Mouse (Mus musculus) kidney, postnatal 25 days (tissue): ENCODE measurements around the gene Vwa3b.
A peak's percentile ranks its signal among the peaks of the same experiment; 100 is the strongest.

Experiments
- DNase-seq, 2 experiments: peaks; one replicate each; pipeline ENCODE4 v3.0.0; 2021; ENCODE audit warnings: mixed read lengths in 2 of 2

Gene Vwa3b

DNA sequence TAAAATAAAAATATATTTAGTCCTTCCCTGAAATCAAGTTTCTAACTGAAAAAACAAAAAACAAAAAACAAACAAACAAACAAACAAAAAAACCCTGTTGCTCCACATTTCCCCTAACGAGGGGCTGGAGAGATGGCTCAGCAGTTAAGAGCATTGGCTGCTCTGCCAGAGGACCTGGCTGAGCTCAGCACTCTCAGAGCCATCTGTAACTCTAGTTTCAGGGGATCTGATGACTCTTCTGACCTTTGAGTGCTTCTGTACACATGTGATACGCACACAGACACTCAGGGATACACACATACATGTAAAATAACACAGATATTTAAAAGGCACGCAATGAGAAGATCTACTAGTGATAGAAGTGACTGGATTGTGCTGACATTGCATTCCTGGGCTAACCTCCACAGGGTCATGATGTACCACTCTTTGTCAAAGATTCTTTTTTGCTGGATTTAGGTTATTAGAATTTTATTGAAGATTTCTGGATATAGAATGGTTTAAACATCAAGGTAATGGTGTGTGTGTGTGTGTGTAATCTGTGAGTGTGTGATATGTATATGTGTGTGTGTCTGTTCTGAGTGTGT lies 14.7 kb upstream of the Vwa3b start:
- no peak for DNase-seq

DNA sequence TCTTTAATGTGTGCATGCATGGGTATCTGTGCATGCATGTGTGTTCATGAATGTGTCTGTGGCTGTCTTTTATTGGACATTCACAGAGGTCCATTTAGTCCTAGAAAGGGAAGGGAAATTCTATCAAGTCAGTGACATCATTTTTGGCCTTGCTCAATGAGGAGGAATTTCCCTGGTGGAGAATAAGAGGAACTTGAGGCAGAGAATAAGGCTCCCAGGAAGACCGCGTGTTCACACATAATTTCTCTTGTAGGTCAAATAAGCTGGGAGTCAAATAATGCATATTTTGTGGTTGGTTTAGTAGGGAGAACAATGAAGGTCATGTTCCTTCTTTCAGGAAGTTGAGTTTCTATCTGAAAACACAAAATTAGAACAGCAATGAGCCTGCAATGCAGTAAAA lies 13.4 kb upstream of the Vwa3b start:
- DNase-seq, result no peak

DNA sequence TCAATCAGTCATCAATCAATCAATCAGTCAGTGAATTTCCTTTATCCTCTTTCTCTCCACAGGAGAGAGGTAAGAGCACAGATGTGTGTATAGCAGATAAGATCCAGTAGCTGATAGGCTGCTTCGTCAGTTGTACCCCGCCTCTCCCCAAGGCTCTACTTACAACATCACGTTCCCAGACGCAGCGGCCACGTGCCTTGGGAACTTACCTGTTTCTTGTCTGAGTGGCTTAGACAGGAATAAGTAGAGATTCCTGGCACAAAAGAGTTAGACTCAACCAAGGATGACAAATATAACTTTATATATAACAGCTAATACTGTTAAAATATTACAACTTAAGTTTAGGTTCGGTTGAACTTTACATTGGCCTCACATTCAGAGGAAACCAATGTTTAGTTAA lies 12.7 kb upstream of the Vwa3b start:
- DNase-seq, result peak; percentile 75 to 85

DNA sequence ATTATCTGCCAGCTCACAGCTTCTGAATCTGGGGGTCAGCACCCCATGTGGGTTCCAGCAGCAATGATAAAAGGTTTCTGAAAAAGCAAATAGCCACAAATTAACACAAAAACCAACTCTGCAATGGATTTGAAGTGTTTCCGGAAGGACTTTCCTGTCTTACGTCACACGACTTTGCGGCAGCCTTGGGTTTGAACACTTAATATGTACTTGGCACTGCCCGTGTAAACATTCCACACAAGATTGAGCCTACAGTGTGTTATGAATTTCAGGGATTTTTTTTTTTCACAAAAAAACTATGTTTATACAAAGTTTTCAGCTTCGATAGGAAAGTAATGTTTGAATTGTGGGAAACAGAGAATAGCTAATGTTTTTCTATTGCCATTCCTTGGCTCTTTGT lies 7.4 kb upstream of the Vwa3b start:
- no peak for DNase-seq

DNA sequence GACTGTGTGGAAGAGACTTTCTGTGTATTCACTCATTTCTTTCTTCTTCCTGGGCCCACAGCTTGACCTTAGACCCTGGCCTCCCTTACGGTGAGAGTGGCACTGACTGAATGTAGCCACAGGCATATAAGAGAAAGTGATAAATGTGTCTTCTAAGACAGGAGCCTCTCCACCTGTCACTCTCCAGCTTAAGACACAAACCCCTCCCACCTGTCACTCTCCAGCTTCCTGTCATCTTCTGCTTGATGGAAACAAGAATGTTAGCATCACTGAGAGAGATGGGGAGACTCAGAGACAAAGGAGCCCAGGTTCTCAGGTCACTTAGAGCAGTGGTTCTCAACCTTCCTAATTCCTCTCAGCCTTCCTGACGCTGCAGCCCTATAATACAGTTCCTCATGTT lies 3.7 kb upstream of the Vwa3b start:
- no peak for DNase-seq

DNA sequence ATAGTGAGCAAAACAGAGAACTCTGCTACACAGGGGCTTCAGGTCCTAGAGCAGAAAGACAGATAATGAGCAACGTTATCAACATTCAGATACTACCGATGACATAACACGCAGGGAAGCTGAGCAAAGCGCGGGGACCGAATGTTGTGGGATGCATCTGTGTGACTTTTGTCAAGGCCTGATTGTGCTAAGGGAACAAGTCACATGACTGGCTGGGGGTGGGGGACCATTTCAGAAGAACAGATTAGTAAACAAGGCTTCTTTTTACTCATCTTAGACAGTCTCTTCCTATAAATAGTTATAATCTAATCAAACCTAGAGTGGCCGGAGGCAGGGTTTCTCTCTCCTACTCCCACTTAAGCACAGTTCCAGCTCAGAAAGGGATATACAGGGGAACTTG lies 1.7 kb upstream of the Vwa3b start:
- DNase-seq, result no peak

DNA sequence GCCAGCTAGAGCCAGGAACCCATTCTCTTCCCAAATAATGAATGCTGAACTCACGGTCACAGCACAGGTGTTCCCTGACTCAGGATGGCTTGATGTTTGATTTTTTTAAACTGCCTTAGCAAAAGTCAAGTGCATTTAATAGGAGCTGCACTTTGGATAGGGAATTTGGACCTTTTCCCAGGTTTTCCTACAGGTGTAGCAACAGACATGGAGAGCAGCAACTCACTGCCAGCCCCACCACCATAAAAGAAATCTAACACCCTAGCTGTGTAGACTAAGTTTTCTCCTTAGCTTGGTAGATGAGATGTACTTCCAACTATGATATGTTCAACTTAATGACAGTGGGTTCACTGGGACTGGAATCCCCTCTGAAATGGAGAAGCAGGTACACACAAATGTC lies 1.0 kb upstream of the Vwa3b start:
- DNase-seq, result no peak

DNA sequence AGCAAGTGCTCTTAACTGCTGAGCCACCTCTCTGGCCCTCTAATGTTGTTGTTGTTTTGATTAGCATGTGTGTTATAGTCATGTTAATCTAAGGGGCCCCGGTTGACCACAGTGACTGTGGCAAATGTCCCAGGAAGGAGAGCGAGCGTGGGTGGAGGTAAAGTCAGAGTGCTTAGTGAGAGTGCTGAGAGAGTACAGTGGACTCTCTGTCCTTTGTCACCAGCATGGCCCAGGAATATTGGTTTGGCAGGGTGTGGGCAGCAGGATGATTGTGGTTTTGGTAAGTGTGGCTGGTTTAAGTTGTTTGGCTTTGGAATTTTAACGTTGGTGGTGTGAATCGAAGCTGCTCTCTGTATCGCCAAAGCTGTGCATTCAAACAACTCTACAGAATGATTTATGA lies 470 bp downstream of the Vwa3b start:
- no peak for DNase-seq

DNA sequence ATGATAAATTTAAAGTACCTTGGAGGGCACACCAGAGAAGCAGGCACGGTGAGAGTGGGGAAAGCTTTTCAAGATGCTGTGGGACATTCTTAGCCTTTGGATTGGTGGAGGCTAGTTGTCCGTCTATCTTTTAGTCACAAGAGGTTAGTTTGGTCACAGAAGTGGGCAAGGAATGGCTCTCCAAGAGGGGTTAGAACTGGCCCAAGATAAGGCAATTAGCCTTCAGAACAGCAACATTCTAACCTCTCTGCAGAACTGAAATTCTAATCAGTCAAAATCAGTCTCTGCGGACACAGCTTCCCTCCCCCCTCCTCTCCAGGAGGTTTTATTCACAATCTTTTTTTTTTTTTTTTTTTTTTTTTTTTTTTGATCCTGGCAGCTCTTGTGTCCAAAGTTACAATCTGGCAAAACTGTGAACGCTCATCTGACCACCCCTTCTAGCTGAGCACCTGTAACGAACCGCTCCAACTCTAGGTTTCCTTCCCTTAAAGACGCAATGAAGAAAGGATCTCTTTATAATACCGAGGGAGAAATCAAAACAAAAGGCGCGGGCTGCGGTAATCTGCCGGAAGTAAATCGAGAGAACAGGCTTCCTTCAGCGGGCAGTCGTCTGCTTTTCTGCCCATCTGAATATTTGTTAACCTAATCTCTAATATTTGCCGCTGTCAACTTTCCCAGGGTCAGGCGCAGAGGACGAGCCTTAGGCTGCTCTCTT lies 2.2 kb downstream of the Vwa3b start:
- DNase-seq, result no peak

DNA sequence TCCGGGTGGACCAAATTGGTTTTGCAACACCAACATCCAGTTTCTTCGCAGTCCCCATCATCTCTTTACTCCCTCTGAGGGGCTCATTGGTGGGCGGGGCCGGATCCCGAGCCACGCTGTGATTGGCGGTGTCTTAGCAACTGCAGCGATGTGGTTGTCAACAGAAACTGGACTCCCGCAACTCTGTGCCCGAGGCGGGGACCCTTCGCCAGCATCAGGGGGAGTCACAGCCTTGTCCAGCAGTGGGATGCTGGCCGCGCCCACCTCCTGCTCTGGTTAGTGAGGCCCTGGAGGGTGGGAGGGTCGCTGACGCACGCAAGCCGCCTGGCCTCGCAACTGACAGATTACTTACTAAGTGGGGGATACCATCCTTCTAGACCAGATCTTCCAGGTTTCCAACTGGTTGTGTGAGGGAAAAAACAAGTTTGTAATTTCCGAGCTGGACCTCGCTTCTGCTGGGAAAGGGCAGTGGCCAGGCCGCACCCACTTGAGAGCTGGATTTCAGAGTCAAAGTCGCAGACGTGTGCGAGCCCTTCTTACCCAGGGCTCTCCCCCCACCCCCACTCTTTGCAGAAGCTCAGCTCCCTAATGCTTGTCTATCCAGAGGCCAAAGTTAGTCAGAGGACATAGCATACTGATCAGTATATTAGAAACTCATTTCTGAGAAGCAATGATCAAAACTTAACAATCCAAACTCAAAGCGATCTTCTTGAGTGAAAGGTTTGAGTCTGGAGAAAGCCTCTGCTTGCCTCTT lies 2.9 kb downstream of the Vwa3b start:
- DNase-seq, result peak; percentile 51 to 73

DNA sequence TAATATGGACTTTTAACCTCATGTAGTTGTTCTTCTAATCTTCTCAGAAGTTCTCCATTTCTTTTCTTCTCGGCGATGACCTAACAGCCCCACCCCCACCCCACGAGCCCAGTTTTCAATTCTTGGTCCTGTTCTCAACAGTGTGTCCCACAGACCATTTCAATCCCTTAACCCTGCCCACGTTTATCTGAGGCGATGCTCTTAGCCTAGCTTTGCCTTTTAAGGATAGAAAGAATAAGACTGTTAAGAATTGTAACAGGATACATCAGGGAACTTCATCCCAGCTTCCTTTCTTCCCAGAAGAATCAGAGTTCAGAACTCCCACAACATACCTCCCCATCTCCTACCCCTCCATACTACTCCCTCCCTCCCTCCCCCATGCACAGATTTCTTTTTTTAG lies 3.5 kb downstream of the Vwa3b start:
- no peak for DNase-seq

DNA sequence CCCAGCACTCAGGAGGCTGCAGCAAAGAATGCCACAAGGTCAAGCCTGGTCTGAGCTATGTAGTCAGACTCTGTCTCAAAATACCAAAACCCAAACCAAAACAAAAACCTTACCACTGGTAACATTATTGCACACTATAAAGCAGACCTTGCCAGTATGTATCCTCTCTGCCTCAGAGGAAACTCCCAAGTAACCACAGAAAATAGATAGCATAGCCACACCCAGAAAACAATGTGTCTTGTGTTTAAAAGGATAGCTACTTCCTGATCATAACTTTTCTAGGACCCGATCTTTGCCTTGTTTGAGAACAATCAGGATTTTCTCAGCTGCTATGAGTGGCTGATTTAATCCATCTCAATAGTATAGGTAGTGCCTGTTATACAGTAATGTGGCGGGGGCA lies 4.3 kb downstream of the Vwa3b start:
- DNase-seq, result no peak

DNA sequence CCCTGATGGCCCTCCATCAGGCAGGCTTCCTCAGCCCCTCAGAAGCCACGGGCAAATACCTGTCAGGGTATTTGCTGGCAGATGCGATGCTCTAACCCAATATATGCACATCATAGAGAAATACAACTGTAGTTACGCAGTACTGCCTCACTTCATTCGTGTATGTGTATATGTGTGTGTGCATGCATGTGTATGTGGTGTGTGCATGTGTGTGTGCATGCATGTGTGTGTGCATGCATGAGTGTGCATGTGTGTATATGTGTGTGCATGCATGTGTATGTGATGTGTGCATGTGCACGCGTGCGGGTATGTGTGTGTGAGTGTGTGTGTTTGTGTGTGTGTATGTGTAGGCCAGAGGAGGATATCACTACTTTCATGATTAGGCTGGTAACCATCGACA lies 9.5 kb downstream of the Vwa3b start:
- DNase-seq, result no peak

DNA sequence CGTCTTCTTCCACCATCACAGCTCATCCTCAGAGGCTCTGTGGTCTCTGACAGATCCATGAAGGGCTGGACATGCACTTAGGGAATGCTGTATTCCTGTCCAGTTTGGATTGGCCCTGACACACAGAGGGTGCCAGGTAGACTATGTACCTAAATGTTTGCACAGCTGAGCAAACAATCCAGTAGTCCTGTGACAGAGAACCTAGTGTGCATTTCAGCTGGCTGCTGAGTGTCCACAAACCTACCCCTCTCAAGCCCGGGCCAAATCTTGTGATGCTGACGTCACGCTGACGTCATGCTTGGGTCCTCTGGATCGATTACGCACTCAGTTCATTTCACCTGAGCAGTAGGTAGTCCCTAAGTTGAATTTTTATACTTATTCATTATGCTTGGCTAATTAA lies 14.7 kb downstream of the Vwa3b start:
- no peak for DNase-seq

DNA sequence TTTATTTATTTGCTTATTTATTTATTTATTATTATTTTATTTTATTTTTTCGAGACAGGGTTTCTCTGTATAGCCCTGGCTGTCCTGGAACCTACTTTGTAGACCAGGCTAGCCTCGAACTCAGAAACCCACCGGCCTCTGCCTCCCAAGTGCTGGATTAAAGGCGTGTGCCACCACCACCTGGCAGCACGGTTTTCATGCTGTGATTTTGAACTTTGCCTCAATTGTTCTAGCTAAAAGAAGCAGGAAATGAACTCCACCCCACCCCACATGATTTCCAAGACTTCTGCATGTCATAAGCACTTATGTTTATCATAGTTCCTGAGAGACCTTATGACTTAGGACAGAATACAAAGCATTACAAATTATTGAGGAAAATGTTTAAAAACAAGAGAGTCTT lies 15.5 kb downstream of the Vwa3b start:
- no peak for DNase-seq

DNA sequence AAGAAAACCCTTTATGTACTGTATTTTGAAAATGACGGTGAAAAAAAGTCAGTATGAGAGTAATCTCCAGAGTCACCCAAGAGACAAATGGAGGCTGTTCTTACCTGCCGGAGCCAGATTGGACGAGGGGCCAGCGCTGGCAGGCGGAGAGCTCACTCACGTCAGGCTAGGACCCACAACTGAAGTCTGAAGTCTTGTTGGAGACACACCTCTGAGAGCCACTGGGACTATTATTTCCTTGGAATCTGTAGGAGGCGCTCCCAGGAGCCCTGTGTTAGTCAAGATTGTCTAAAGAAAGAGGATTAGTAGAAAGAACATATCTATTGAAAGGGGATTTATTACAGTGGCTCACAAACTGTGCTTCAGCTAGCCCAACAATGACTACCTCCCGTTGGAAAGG lies 16.4 kb downstream of the Vwa3b start:
- no peak for DNase-seq

DNA sequence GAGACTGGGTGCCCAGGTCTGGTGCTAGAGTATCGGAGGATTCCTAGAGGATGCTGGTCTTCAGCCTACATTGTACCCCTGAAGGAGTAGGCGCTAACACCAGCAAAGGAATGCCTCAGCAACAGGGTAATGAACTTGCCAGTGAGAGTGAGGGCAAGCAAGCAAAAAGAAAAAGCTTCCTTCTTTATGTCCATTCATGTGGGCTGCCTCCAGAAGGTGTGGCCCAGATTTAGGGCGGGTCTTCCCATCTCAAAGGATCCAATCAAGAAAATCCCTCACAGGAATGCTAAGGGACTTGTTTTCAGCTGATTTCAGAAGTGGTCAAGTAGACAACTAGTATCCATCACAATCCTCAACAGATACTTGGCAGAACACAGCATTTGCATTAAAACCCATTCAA lies 16.8 kb downstream of the Vwa3b start:
- DNase-seq, result no peak

DNA sequence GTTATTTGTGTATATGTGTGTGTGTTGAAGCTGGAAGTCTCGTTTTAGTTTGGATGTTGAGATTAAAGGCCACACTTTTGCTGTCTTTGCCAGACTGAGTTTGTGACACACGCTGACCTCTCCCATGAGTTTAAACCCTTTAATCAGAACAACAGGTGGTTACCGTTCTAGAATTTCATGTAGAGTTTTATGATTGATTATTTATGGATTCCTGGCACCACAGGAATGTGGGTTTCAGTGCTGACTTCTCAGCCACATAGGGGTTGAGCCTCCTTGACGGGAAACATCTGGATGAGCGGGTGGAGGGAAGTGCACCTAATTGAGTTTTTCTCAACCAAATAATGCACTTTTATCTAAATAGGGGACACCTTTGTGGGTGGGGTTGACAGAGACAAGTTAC lies 19.1 kb downstream of the Vwa3b start:
- no peak for DNase-seq

DNA sequence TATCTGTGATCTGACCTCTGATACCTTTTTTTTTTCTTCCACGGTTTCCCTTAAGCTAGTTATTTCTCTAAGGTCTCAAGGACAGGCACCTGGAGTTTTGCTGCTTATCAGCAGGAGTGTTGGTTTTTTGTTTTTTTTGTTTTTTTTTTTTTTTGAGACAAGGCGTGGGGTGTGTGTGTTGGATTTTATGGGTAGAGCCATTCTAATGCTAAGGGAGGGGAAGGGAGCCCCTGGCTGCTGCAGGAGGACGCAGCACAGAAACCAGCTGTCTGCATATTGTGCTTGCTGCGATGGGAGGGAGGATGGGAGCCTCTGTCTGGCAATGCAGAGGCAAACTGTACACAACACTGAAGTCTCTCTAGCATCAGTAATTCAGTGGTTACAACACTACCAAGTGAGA lies 22.8 kb downstream of the Vwa3b start:
- no peak for DNase-seq

DNA sequence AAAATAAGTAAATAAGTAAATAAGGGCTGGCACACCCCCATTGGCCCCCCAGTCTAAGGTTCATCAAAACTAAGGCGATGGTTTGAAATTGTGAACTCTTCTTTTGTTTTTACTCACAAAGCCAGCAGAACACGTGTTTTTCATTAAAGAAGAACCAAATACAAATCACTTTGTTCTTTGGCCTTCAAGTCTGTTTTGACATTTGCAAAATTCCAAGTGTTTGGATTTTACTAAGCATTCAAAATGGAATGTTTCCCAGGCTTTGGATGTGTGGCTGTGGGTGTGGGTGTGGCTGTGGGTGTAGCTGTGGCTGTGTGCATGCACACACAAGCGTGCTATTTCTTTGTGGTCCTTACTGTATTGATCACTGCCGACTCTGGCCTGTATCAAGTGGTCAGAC lies 27.3 kb downstream of the Vwa3b start:
- no peak for DNase-seq

DNA sequence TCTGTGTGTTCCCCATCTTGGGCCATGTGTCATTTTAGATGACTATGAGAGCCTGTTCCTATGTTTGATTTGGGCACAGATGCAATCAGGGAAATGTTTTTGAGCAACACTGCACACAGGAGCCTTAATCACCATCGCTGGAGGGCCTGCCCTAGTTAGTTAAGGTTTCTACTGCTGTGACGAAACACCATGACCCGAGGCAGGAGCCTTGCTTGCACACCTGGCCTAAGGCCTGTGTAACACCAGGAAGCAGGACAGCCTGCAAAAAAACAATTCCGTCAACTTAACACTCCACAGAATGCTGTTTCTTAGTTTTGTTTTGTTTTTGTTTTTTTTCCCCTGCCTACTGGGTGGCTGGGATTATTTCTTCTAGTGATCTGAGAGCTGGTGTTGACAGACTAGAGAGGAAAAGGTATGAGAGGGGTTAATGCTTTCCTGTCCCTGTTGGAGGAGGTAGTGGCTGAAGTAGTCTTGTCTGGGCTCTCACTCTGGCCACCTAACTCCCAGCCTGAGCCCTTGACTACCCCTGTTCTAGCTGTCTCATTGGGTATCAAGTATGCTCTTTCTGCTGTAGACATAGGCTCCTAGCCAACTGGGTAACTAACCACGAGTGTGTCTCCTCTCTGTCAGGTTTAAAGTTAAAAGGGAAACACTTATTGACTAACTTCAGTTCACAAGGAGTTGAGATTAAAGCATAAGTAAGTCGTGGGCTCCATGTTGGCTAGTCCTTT lies 30.6 kb downstream of the Vwa3b start:
- no peak for DNase-seq

DNA sequence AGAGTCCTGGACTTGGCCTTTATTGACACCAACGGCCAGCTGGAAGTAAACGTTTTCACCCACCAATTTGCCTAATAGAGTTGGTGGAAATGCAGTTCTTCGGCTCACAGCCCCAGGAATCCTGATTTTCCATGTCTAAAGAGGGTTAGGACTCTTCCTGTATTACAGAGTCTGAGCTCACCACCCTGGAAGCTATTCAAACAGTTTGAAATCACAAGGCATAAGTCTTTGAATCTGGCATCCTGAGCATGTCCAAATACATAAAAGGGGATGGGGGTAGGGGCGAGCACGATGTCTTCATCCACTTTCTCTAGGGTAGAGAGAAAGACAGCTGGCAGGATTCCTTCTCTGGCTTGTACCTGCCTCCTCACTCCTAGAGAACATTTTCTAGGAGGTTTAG lies 34.5 kb downstream of the Vwa3b start:
- no peak for DNase-seq

DNA sequence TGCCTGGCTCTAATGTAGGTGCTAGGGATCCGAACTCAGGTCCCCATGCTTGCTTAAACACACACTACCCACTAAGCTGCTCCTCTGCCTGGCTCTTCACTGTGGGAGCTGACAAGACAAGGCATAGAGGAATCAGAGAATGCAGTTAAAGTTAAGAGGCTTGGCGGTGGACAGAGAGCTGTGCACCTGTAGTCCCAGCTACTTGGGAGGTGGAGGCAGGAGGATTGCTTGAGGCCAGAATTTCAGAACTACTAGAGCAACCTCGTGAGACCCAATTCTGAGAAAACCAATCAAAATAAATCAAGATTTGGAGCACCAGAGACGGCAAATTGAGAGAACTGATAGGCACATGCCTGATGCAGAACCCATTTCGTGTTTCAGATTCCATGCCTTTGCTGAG lies 36.7 kb downstream of the Vwa3b start:
- DNase-seq, result no peak

DNA sequence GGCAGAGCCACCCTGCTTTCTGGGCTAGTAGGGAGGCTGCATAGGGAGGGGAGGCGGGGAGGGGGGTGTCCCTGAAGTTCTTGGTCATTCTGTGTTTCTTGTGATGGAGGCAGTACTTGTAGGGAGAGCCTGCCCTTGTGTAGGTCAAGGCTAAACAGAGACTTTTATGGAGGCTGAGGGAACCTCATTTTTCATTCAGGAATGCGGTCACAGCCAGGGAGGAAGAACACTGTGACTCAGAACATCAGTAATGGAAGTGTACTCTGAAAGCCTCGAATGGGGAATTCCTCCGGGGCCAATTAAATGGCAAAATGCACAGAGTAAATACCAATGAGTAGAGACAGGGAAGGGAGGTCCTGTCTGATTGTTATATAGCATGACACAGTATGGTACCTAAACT lies 37.4 kb downstream of the Vwa3b start:
- DNase-seq, result no peak
